Mouse (Mus musculus): ENCODE measurements around the gene Prpf8.
"Not testable (repeated sequence)": the region's sequence is repeated elsewhere in the genome, so short reads cannot be mapped to it uniquely, and the experiment has no call there.

Gene Prpf8

DNA sequence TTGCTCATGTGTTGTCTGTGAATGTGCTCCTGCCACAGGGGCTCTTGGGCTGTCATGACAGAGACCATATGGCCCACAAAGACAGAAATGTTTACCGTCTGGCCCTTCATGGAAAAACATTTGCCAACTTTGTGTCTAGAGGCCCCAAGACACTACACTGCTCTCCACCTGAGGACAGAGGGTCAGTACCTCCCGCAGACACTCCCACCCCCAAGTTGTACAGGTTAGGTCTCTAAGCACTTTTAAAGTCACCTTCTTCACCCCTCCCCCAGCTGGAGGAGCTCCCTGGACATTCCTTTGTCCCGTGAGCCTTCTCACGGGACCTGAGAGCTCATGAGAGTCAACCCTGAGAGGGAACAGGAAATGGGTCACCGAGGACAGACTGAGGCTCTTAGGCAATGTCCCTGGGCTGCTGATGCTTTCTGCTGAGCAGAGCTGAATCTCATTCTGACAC is 63.1 kb downstream of the Prpf8 start:
- Histone ChIP-seq H3K36me3 (ENCODE audit: insufficient read depth, low read length) (peaks cover 33% of the 10 kb centered on the region), H3K27me3 (ENCODE audit: insufficient read depth, low read length) (no peaks in the 10 kb centered on the region), H3K4me3 (replicated peaks; ENCODE audit: low read length) (no peak overlapping the region), H3K4me1 (replicated peaks; ENCODE audit: low read depth, low read length) (peaks cover 26% of the 10 kb centered on the region), H3K9me3 (ENCODE audit: low read length) (no peaks in the 10 kb centered on the region)
- no peak for TF ChIP-seq CTCF (conservative IDR thresholded peaks at IDR 0.05; ENCODE audit: low read length)
- TF ChIP-seq POU5F1 (IDR thresholded peaks at IDR 0.05; ENCODE audit: borderline replicate concordance, low read length), result no peak
- no peak for TF ChIP-seq NANOG (IDR thresholded peaks at IDR 0.05; ENCODE audit: borderline replicate concordance, low read length)

DNA sequence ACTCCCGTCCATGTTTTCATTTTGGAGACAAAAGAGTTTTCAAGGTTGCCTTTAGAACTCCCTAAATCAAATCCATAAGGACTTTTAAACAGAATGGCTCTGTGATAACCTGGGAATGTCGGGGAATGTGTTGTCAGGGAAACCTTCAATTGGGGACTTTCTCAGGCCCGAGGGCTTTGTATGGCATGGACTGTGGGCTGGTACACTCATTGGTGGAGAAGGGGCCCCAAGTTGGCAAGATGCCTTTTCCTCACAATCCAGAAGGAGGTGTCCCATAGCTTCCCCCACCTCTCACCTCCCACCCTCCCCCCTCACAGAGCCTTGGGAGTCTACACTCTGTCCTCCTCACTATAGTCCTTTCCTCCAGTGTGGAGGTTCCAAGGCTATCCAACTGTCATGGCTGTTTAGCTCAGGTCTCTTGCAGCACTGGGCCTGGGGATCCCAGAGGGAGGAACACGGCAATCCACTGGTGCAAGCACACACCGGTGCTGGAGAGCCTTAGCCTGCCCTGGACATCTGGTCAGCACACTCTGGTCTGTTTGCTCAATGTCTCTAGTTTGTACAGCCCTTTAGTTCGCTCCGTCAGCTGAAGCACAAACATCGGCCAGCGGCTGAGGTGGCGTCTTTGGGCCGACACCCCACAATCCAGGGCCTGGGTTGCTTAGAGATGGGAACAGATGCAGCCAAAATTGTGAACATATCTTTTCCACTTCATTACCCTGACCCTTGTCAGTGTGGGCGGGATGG is 63.8 kb downstream of the Prpf8 start:
- Histone ChIP-seq H3K9me3 (ENCODE audit: low read length) (no peaks in the 10 kb centered on the region), H3K36me3 (ENCODE audit: insufficient read depth, low read length) (peaks cover 26% of the 10 kb centered on the region), H3K4me1 (replicated peaks; ENCODE audit: low read depth, low read length) (peaks cover 26% of the 10 kb centered on the region), H3K4me3 (replicated peaks; ENCODE audit: low read length) (no peak overlapping the region), H3K27me3 (ENCODE audit: insufficient read depth, low read length) (no peaks in the 10 kb centered on the region)
- TF ChIP-seq POU5F1 (IDR thresholded peaks at IDR 0.05; ENCODE audit: borderline replicate concordance, low read length) (no peak), NANOG (IDR thresholded peaks at IDR 0.05; ENCODE audit: borderline replicate concordance, low read length) (no peak), CTCF (conservative IDR thresholded peaks at IDR 0.05; ENCODE audit: low read length) (no peak)

DNA sequence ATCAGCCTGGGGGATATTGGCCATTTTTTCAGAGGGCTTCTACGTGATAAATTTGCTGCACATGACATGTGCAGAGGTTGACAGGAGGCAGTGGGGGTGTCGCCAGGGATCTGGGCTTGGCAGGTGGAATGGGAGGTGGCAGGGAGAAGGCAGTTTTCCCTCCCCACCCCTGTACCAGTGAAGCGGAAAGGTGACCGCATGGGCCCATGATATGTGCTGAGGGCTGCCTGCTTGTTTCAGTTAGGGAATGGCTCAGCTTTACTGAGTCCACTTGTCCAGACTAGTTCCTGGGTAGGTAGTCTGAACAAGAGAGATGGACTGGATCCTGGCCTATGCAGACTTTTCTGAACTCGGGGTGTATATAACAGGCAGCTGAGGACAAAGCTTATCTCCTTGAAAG is 64.7 kb downstream of the Prpf8 start:
- H3K9me3 ChIP-seq (ENCODE audit: low read length), result no peaks in the 10 kb centered on the region
- H3K4me3 ChIP-seq (replicated peaks; ENCODE audit: low read length), result no peak overlapping the region
- H3K4me1 ChIP-seq (replicated peaks; ENCODE audit: low read depth, low read length), result peaks cover 28% of the 10 kb centered on the region
- peaks cover 16% of the 10 kb centered on the region for H3K36me3 ChIP-seq (ENCODE audit: insufficient read depth, low read length)
- no peaks in the 10 kb centered on the region for H3K27me3 ChIP-seq (ENCODE audit: insufficient read depth, low read length)
- TF ChIP-seq CTCF (conservative IDR thresholded peaks at IDR 0.05; ENCODE audit: low read length), result no peak

DNA sequence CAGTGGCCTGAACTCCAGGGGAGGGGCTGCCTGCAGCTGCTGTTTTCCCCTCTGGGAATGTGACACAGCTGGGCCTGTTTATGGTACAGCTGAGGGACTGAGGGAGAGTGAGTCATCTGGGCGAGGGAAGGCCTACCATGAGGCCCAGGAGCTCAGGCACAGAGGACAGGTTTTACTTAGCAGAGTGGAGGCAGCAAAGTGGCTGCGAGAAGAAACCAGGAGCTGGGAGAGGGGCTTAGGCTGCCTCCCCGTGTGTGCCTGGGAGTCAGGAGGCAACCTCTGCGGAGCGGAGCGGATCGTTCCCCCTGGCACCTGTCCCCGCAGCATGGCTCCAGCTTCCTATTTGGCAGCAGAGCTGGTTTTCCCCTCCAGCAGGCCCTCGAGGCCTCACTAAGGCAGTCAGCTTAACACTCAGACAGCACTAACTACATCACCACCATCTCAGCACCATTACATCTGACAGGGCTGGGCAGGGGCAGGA is 65.4 kb downstream of the Prpf8 start:
- H3K27me3 ChIP-seq (ENCODE audit: insufficient read depth, low read length), result no peaks in the 10 kb centered on the region
- peaks cover 13% of the 10 kb centered on the region; the same call in 1 of the 2 replicates for H3K36me3 ChIP-seq (ENCODE audit: insufficient read depth, low read length)
- no peaks in the 10 kb centered on the region for H3K9me3 ChIP-seq (ENCODE audit: low read length)
- H3K4me1 ChIP-seq (replicated peaks; ENCODE audit: low read depth, low read length), result peaks cover 35% of the 10 kb centered on the region
- no peak for TF ChIP-seq CTCF (conservative IDR thresholded peaks at IDR 0.05; ENCODE audit: low read length)
- no peak for TF ChIP-seq NANOG (IDR thresholded peaks at IDR 0.05; ENCODE audit: borderline replicate concordance, low read length)
- TF ChIP-seq POU5F1 (IDR thresholded peaks at IDR 0.05; ENCODE audit: borderline replicate concordance, low read length), result no peak
- H3K4me3 ChIP-seq (replicated peaks; ENCODE audit: low read length), result peak overlapping the region; percentile 60

DNA sequence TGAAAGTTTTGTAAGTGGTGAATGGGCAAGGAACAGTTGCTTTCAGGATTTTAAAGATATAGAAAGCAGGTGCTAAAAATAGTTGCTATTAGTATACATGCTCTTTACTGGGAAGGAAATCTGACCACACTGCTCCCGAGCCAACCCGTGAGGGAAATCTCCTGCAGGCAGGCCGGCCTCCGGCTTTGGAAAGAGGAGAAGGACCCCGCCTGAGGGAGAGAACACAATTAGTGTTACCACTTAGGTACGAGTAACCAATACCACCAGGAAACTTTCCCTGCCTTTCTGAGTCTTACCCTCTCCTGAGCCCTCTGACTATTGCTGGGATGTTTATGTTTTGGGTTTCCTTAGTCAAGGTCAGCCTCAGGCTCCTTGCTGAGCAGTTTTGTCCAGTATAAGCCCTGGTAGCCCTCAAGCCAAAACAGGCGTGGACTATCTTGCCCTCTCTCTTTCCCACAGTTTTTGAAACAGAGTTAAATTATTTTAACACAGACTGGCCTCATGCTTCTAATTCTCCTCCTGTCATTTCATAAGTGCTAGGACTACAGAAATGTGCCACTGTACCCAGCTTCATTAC is 66.4 kb downstream of the Prpf8 start:
- Histone ChIP-seq H3K4me3 (replicated peaks; ENCODE audit: low read length) (no peak overlapping the region), H3K27me3 (ENCODE audit: insufficient read depth, low read length) (no peaks in the 10 kb centered on the region), H3K9me3 (ENCODE audit: low read length) (no peaks in the 10 kb centered on the region), H3K36me3 (ENCODE audit: insufficient read depth, low read length) (0 out of 2 replicates have a peak, but pooled peaks cover 8% of the 10 kb centered on the region), H3K4me1 (replicated peaks; ENCODE audit: low read depth, low read length) (peaks cover 45% of the 10 kb centered on the region)
- TF ChIP-seq CTCF (conservative IDR thresholded peaks at IDR 0.05; ENCODE audit: low read length), result no peak

DNA sequence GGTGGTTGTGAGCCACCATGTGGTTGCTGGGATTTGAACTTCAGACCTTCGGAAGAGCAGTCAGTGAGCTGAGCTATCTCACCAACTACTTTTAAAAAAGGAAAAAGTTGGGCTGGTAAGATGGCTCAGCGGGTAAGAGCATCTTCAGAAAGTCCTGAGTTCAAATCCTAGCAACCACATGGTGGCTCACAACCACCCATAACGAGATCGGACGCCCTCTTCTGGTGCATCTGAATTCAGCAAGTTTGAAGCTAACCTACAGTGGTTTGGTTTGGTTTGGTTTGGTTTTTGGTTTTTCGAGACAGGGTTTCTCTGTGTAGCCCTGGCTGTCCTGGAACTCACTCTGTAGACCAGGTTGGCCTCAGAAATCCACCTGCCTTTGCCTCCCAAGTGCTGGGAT is 69.4 kb downstream of the Prpf8 start:
- H3K9me3 ChIP-seq (ENCODE audit: low read length); H3K27me3 ChIP-seq (ENCODE audit: insufficient read depth, low read length); H3K4me3 ChIP-seq (replicated peaks; ENCODE audit: low read length): not testable (repeated sequence)
- Histone ChIP-seq H3K36me3 (ENCODE audit: insufficient read depth, low read length) (peaks cover 15% of the 10 kb centered on the region; the same call in 1 of the 2 replicates), H3K4me1 (replicated peaks; ENCODE audit: low read depth, low read length) (peaks cover 60% of the 10 kb centered on the region)
- TF ChIP-seq CTCF (conservative IDR thresholded peaks at IDR 0.05; ENCODE audit: low read length), result 0 out of 2 replicates have a peak, but pooled peaks have one; percentile 9

DNA sequence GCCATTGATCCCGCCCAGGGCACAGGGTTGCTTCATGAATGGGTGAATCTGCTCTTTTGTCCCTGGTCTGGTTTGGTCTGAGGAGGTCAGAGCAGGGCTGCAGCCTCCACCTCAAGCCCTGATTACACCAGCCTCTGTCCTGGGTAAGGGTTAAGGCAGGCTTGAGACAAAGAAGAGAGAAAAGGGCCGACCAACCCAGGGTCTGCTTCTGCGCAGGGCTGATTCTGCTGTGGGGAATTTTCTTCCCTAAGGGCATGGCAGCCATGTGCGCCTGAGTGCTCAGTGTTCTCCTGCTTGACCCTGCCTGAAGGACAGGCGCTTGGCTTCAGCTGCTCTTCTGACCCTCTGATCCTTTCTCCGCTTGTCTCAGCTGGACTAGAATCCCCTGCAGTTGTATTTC is 70.5 kb downstream of the Prpf8 start:
- Histone ChIP-seq H3K36me3 (ENCODE audit: insufficient read depth, low read length) (peaks cover 18% of the 10 kb centered on the region; the same call in 1 of the 2 replicates), H3K4me1 (replicated peaks; ENCODE audit: low read depth, low read length) (peaks cover 53% of the 10 kb centered on the region), H3K27me3 (ENCODE audit: insufficient read depth, low read length) (no peaks in the 10 kb centered on the region), H3K4me3 (replicated peaks; ENCODE audit: low read length) (peak overlapping the region; percentile 57), H3K9me3 (ENCODE audit: low read length) (no peaks in the 10 kb centered on the region)
- TF ChIP-seq CTCF (conservative IDR thresholded peaks at IDR 0.05; ENCODE audit: low read length) (no peak), POU5F1 (IDR thresholded peaks at IDR 0.05; ENCODE audit: borderline replicate concordance, low read length) (no peak), NANOG (IDR thresholded peaks at IDR 0.05; ENCODE audit: borderline replicate concordance, low read length) (no peak)

DNA sequence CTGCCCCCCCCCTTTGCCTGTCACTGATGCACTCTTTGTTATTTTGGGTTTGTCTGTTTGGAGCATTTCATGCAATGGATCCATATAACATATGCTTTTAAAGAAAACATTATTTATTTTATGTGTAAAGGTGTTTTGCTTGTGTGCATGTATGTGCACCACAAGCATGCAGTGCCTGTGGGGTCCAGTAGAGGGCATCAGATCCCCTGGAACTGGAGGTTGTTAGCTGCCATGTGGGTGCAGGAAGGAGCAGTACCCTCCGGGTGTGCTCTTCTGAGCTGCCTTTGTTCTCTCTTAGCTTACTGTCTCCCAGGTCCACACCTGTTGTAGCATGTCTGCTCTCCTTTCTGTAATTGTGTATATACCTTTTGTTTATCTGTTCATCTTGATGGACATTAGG is 71.5 kb downstream of the Prpf8 start:
- H3K4me1 ChIP-seq (replicated peaks; ENCODE audit: low read depth, low read length), result peaks cover 43% of the 10 kb centered on the region
- TF ChIP-seq NANOG (IDR thresholded peaks at IDR 0.05; ENCODE audit: borderline replicate concordance, low read length) (no peak), CTCF (conservative IDR thresholded peaks at IDR 0.05; ENCODE audit: low read length) (peak; percentile 97), POU5F1 (IDR thresholded peaks at IDR 0.05; ENCODE audit: borderline replicate concordance, low read length) (no peak)
- no peaks in the 10 kb centered on the region for H3K27me3 ChIP-seq (ENCODE audit: insufficient read depth, low read length)
- no peaks in the 10 kb centered on the region for H3K9me3 ChIP-seq (ENCODE audit: low read length)
- H3K4me3 ChIP-seq (replicated peaks; ENCODE audit: low read length), result no peak overlapping the region
- H3K36me3 ChIP-seq (ENCODE audit: insufficient read depth, low read length), result peaks cover 28% of the 10 kb centered on the region

All from E14TG2a.4 (cell line).